Mouse (Mus musculus) intestine, embryonic 14.5 days (tissue): ENCODE results near the gene Rbl2. TPM values are rescaled to one million over a fixed set of nuclear protein-coding genes. Genes with fewer than 3 reads are reported as not detected.

Experiments used
- ATAC-seq: fragments of 200-750 bp; cut with Nextera tagmentation; replicated peaks from 2 replicates; pipeline ENCODE4 v1.8.0; 2017; ENCODE audit warnings: low read depth, moderate number of reproducible peaks, moderate TSS enrichment, moderate library complexity; ENCODE audit not compliant: low FRiP score, low TSS enrichment
- DNase-seq: peaks from one replicate; pipeline ENCODE4 v3.0.0-alpha.2; 2018; ENCODE audit warnings: low spot score
- H3K27ac ChIP-seq: fragments of 300-500 bp; sonication (generic); 2 replicates; pipeline ENCODE4 v1.5.1; 2014; ENCODE audit warnings: low read depth, mild to moderate bottlenecking, control low read depth
- H3K27me3 ChIP-seq: fragments of 300-500 bp; sonication (generic); replicated peaks from 2 replicates; pipeline ENCODE4 v1.6.1; 2014; ENCODE audit warnings: low read length, control low read depth; ENCODE audit not compliant: control insufficient read depth, insufficient read depth
- H3K36me3 ChIP-seq: fragments of 300-500 bp; sonication (generic); 2 replicates; pipeline ENCODE4 v1.6.1; 2014; ENCODE audit warnings: low read length, control low read depth; ENCODE audit not compliant: control insufficient read depth, insufficient read depth
- H3K4me1 ChIP-seq: fragments of 300-500 bp; sonication (generic); replicated peaks from 2 replicates; pipeline ENCODE4 v1.6.1; 2014; ENCODE audit warnings: low read length, control low read depth, mixed read lengths; ENCODE audit not compliant: control insufficient read depth, insufficient read depth
- H3K4me2 ChIP-seq: fragments of 300-500 bp; sonication (generic); 2 replicates; pipeline ENCODE4 v1.6.1; 2014; ENCODE audit warnings: low read length
- H3K4me3 ChIP-seq: fragments of 300-500 bp; sonication (generic); 2 replicates; pipeline ENCODE4 v1.5.1; 2014; ENCODE audit warnings: low read depth, low read length, control low read depth, mixed read lengths
- H3K9ac ChIP-seq: fragments of 300-500 bp; sonication (generic); 2 replicates; pipeline ENCODE4 v1.6.1; 2014; ENCODE audit warnings: mild to moderate bottlenecking, low read length
- H3K9me3 ChIP-seq: fragments of 300-500 bp; sonication (generic); 2 replicates; pipeline ENCODE4 v1.6.1; 2016; ENCODE audit warnings: low read length, control low read depth; ENCODE audit not compliant: control insufficient read depth
- WGBS: fragments of 180-500 bp; shearing (Covaris S2); extraction: QIAGEN DNeasy Blood & Tissue Kit; methylation state at CpG from one replicate; pipeline ENCODE4 v1.1.7; 2014; 5-methylcytosine and 5-hydroxymethylcytosine counted together
- polyA plus RNA-seq: library from polyadenylated mRNA; unstranded; fragments of >200 nt; fragmentation: Nextera tagmentation; extraction: Ambion mirVana; gene quantifications from 2 replicates; pipeline ENCODE4 v1.2.1, GENCODE M21; 2014

Rbl2 gene
- polyA plus RNA-seq, 1 experiment from 2014 or later: 17.2 TPM

- Histone ChIP-seq H3K36me3 (peaks cover 79% of the 10 kb centered on the region), H3K27me3 (no peaks in the 10 kb centered on the region), H3K4me2 (no peak overlapping the region), H3K4me1 (no peaks in the 10 kb centered on the region), H3K27ac (no peak overlapping the region), H3K4me3 (no peak overlapping the region), H3K9me3 (no peaks in the 10 kb centered on the region), H3K9ac (no peak overlapping the region)
- no peak for ATAC-seq
- 92% methylated on average over 4 of the region's 4 CpGs for WGBS
- no peak for DNase-seq
Measured at GRCm38 (mm10) chr8:91117537-91117936, 47.7 kb downstream of the Rbl2 start.

DNA sequence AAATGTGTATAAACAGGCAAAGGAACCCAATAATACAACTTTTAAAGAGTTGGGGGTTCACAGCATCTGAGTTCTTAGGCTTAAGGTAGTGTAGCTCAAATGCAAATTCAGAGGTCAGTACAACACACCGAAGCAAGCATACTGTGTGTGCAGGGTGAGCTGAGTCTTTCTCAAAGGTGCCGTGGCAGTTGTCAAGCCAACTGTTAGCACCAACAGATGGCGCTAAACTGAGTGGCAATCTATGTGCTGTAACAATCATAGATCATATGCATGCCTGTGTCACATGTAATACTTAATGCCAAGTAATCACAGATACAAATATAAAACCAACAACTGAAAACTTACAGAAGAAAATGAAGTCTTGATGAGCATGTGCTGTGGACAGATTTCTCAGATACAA lies 48.3 kb downstream of the Rbl2 start:
- no peak for ATAC-seq
- Histone ChIP-seq H3K4me2 (no peak overlapping the region), H3K9ac (no peak overlapping the region), H3K4me1 (no peaks in the 10 kb centered on the region), H3K27me3 (no peaks in the 10 kb centered on the region), H3K36me3 (peaks cover 80% of the 10 kb centered on the region), H3K27ac (no peak overlapping the region), H3K4me3 (no peak overlapping the region), H3K9me3 (no peaks in the 10 kb centered on the region)
- WGBS: 78% methylated on average over 3 of the region's 3 CpGs
- no peak for DNase-seq

DNA sequence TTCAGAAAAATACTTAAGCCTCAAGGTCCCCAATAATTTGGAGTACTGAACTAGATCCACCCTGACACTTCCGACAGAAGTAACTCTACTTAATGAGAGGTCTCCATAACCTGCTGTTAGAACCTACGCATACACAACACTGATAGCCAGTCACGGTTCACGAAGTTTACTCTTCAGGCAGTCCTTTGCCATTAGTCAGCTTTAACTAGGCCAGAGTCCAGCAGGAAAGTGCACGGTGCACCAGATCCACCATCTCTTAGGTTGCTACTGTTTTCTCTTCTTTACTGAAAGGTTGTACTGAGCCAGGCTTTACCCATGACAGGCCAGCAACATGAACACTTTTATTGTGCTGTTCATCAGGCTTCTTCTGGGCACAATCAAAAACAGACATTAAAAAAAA lies 54.5 kb downstream of the Rbl2 start:
- Histone ChIP-seq H3K27ac (no peak overlapping the region), H3K9ac (no peak overlapping the region), H3K4me3 (no peak overlapping the region), H3K36me3 (peaks cover 89% of the 10 kb centered on the region), H3K4me2 (no peak overlapping the region), H3K27me3 (no peaks in the 10 kb centered on the region), H3K4me1 (no peaks in the 10 kb centered on the region), H3K9me3 (no peaks in the 10 kb centered on the region)
- no peak for ATAC-seq
- no peak for DNase-seq
- WGBS: 92% methylated on average over 5 of the region's 5 CpGs

- Histone ChIP-seq H3K4me3 (no peak overlapping the region), H3K9ac (no peak overlapping the region), H3K27ac (no peak overlapping the region), H3K4me1 (no peaks in the 10 kb centered on the region), H3K9me3 (no peaks in the 10 kb centered on the region), H3K36me3 (peaks cover 75% of the 10 kb centered on the region), H3K27me3 (no peaks in the 10 kb centered on the region), H3K4me2 (no peak overlapping the region)
- no peak for ATAC-seq
- no peak for DNase-seq
- 88% methylated on average over 8 of the region's 8 CpGs for WGBS
Measured at GRCm38 (mm10) chr8:91126786-91127185, 56.9 kb downstream of the Rbl2 start.

DNA sequence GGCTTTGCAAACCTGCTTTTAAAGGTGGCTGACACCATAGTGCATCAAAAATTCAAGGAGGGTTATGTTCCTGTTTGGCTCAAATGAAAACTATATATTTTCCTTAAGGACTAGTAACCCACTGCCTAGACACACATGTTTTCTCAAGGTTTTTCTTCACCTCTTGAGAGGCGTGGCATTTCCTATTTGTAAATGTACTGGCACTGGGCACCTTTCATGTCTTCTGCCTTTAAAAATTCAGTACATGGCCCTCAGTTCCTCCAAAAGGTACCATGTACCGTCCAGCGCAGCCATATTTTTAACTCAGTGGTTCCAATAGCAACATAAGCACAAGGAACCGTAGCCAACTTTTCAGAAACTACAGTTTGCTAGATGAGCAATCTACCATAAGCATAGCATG lies 62.9 kb downstream of the Rbl2 start:
- 75% methylated on average over 4 of the region's 4 CpGs for WGBS
- no peak for ATAC-seq
- H3K4me2 ChIP-seq: peak overlapping the region; percentile 88

DNA sequence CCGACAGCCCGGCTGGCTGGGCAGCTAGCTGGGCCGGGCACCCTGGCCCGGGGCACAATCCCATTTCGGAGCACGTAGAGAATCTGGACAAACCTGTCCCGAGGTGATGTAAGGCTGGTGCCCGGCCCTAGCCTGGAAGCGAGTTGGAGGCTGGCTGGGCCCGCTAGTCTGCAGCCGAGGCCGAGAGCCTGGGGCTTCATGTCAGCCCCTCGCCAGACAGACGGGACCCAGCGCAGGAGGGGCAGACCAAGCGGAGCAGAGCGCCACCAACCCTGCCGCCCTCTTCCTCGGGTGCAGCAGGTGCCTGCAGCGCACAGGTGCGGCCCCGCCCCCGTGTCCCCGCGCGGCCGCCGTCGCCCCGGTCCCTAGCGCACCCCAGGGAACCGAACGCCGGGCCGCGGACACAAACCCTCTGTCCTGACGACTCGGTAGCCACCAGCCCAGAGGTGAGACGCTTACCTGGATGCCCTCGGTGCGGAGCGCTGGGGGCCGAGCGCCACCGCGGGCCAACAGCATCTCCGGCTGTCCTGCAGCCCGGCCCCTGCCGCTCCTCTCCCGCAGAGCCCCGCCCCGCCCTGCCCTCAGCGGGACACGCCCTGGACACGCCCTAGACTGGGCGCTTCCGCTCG lies 63.7 kb downstream of the Rbl2 start:
- under 1% methylated on average over 49 of the region's 58 CpGs for WGBS
- peak overlapping the region; percentile 88 for H3K4me2 ChIP-seq
- H3K9me3 ChIP-seq: no peaks in the 10 kb centered on the region
- no peak overlapping the region for H3K27ac ChIP-seq
- H3K9ac ChIP-seq: peak overlapping the region; percentile 63
- peak; percentile 77 for DNase-seq
- peaks cover 8% of the 10 kb centered on the region for H3K4me1 ChIP-seq
- H3K27me3 ChIP-seq: no peaks in the 10 kb centered on the region
- ATAC-seq: peak; percentile 69; the same call in 1 of the 2 replicates
- H3K36me3 ChIP-seq: peaks cover 10% of the 10 kb centered on the region
- H3K4me3 ChIP-seq: peak overlapping the region; percentile 88

More for the DNA sequence above, 62.9 kb downstream of the Rbl2 start:
- Histone ChIP-seq H3K4me1 (peaks cover 8% of the 10 kb centered on the region), H3K27me3 (no peaks in the 10 kb centered on the region), H3K27ac (no peak overlapping the region), H3K9ac (peak overlapping the region; percentile 63), H3K36me3 (peaks cover 19% of the 10 kb centered on the region), H3K4me3 (peak overlapping the region; percentile 88), H3K9me3 (no peaks in the 10 kb centered on the region)
- no peak for DNase-seq

- peak overlapping the region; percentile 88 for H3K4me3 ChIP-seq
- 0 out of 2 replicates have a peak overlapping the region, but pooled peaks have one; percentile 44 for H3K27ac ChIP-seq
- under 1% methylated on average over 24 of the region's 24 CpGs for whole genome bisulfite sequencing
- peaks cover 8% of the 10 kb centered on the region for H3K4me1 ChIP-seq
- DNase-seq: peak; percentile 98
- no peaks in the 10 kb centered on the region for H3K27me3 ChIP-seq
- H3K36me3 ChIP-seq: peaks cover 5% of the 10 kb centered on the region
- no peaks in the 10 kb centered on the region for H3K9me3 ChIP-seq
- H3K9ac ChIP-seq: no peak overlapping the region
- peak overlapping the region; percentile 45 for H3K4me2 ChIP-seq
- peak; percentile 99 for ATAC-seq
Measured at GRCm38 (mm10) chr8:91134070-91134475, 64.2 kb downstream of the Rbl2 start.

- H3K9ac ChIP-seq: no peak overlapping the region
Measured at GRCm38 (mm10) chr8:91134659-91135058, 64.8 kb downstream of the Rbl2 start.

More at GRCm38 (mm10) chr8:91134659-91135058, 64.8 kb downstream of the Rbl2 start:
- Histone ChIP-seq H3K9me3 (no peaks in the 10 kb centered on the region), H3K4me2 (peak overlapping the region; percentile 45), H3K36me3 (no peaks in the 10 kb centered on the region), H3K27me3 (no peaks in the 10 kb centered on the region), H3K4me1 (peaks cover 8% of the 10 kb centered on the region), H3K4me3 (peak overlapping the region; percentile 88), H3K27ac (0 out of 2 replicates have a peak overlapping the region, but pooled peaks have one; percentile 44)
- WGBS: 46% methylated on average over 12 of the region's 12 CpGs
- ATAC-seq (no peak), DNase-seq (no peak)
